Mouse (Mus musculus) spleen, postnatal 14 days (tissue): Measurements from ENCODE around the gene Polr1c.

ENCODE experiments used
- DNase-seq, 2 experiments: peaks; one replicate each; pipeline ENCODE4 v3.0.0; 2021 to 2022; ENCODE audit warnings: low spot score in 2 of 2

Gene Polr1c

DNA sequence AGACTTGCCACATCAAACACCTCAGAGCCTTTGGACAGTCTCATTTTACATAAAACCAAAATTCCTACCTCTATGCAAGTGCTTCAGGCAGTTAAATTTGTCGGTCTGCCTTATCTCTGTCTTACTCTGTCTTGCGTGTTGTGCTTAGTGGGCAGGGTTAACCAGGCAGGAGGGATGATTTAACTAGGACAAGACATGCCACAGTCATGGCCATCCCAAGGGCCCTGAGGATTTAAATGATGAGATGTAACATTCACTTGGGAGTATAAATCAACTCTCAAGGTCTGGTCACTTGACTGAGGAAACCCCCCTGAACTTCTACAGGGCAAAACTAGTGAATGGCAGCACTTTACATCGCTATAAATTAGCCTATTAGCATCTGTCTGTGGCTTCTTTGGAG is 26.3 kb downstream of the Polr1c start:
- no peak for DNase-seq

GRCm38 (mm10) chr17:46210550-46210949 is 37.3 kb downstream of the Polr1c start:
- DNase-seq: no peak

DNA sequence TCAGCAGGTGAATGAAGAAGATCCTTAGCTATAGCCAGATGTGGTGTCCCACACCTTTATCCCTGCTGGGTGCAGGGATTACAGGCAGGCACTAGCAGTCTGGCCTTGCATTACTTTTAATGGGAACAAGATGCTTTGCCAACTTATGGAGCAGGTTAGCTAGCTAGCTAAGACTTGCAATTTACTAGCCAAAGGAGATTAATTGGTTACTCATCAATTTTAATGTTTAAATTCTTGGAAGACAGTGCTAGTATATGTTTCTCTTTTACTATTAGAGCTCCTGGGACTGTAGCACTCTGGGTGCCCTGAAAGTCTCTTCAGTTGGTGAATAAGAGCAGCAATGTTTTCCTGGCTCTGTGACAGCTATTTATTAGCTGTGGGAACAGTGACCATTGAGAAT is 41.2 kb downstream of the Polr1c start:
- no peak for DNase-seq

GRCm38 (mm10) chr17:46203078-46203477 is 44.8 kb downstream of the Polr1c start:
- no peak for DNase-seq

- DNase-seq: peak; percentile 90 to 91
Observed at GRCm38 (mm10) chr17:46202421-46203071, 45.3 kb downstream of the Polr1c start, which contains the start of the genes Polh and Xpo5. Polh (minus strand) TSS chr17:46202645. Xpo5 (plus strand) TSS chr17:46202782.

DNA sequence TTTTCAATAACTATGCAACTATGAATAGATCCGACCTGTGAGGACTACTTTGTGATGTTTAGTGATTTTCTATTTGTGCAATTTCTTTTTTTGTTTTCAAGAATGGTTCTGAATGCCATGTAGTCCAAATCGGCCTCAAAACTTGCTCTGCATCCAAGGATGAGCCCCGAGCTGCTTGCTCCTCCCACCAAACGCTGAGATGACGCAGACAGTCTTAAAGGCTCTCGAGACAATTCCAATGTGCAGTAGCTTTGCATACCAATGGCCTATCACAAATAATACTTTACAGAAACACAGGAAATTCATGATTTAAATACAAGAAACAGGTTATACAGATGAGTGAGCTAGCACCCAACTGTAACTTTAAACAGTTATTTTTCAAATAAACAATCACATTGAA is 46.7 kb downstream of the Polr1c start:
- DNase-seq: no peak
